Mouse (Mus musculus): ENCODE data around the gene Fars2. TPM values are rescaled to one million over a fixed set of nuclear protein-coding genes. Genes with fewer than 3 reads are reported as not detected.
A peak's percentile ranks its signal among the peaks of the same experiment; 100 is the strongest.

Fars2 gene
- polyA plus RNA-seq, 1 experiment from 2014 or later, result 32.5 TPM

DNA sequence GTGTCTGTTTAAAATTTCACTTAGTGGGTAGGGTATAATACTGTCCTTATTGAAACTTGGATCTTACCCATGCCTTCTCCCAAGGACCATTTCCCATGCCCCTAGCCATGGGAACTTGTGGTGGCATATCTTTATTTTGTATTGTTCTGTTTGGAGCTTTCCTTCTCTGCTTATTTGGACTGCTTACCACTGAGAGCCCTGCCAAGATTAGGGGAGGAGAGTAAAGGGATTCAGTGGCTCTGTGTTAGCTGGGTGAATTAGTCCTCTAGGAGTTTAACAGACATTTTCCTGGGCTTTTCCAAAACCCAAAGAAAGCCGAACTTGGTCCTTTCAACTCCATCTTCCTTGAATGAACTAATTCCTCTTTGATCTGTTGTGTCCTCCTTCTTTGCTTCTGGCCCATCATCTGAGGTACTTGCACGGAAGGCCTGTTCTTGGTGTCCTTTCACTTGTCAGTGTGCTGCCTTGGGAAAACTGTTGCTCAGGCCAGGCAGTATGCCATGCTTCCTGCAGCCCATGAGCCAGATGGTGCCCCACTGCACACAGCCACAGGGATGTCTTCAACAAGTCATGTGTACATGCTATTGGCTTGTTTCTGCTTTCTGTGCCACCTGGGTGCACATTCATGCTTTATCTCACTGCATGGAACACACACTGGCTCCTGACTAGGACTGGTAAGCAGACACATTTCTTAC, 12.3 kb downstream of the Fars2 start:
- Histone ChIP-seq H3K4me1 (ENCODE audit: control insufficient read depth, insufficient read depth, low read length) (no peaks in the 10 kb centered on the region), H3K9ac (ENCODE audit: low read depth, low read length) (no peak overlapping the region), H3K27ac (replicated peaks; ENCODE audit: low read depth, low read length) (no peak overlapping the region), H3K27me3 (replicated peaks; ENCODE audit: control insufficient read depth, insufficient read depth, low read length) (no peaks in the 10 kb centered on the region), H3K4me2 (ENCODE audit: low read depth, low read length) (no peak overlapping the region), H3K4me3 (ENCODE audit: low read depth, low read length) (no peak overlapping the region), H3K36me3 (ENCODE audit: control insufficient read depth, insufficient read depth, low read length) (no peaks in the 10 kb centered on the region), H3K9me3 (ENCODE audit: control insufficient read depth, low read length) (no peaks in the 10 kb centered on the region)
- DNase-seq (ENCODE audit: low spot score), result no peak
- ATAC-seq (ENCODE audit: low read depth), result no peak
- WGBS, result 92% methylated on average over 2 of the region's 2 CpGs

DNA sequence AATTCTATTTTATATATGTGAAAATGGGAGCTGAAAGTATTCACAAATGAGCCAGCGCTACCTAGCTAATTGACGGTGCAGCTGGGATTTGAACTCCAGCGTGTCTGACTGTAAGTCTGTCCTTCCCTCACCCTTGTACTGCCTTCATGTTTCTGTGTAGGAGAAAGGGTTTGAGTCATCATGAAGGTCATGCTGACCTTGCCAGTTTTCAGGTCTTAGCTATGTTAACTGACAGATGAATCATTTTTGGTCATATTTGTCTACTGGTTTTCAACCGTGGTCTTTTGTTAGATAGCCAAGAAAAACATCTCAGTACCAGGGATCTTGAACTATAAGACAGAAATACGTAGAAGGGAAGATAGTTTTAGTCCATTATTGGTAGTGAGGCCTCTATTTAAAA, 14.2 kb downstream of the Fars2 start:
- ATAC-seq (ENCODE audit: low read depth) (no peak), DNase-seq (ENCODE audit: low spot score) (no peak)
- Histone ChIP-seq H3K9me3 (ENCODE audit: control insufficient read depth, low read length) (no peaks in the 10 kb centered on the region), H3K27me3 (replicated peaks; ENCODE audit: control insufficient read depth, insufficient read depth, low read length) (no peaks in the 10 kb centered on the region), H3K4me1 (ENCODE audit: control insufficient read depth, insufficient read depth, low read length) (no peaks in the 10 kb centered on the region), H3K9ac (ENCODE audit: low read depth, low read length) (no peak overlapping the region), H3K36me3 (ENCODE audit: control insufficient read depth, insufficient read depth, low read length) (no peaks in the 10 kb centered on the region), H3K4me2 (ENCODE audit: low read depth, low read length) (no peak overlapping the region), H3K27ac (replicated peaks; ENCODE audit: low read depth, low read length) (no peak overlapping the region), H3K4me3 (ENCODE audit: low read depth, low read length) (no peak overlapping the region)
- 91% methylated on average over 5 of the region's 5 CpGs for WGBS

DNA sequence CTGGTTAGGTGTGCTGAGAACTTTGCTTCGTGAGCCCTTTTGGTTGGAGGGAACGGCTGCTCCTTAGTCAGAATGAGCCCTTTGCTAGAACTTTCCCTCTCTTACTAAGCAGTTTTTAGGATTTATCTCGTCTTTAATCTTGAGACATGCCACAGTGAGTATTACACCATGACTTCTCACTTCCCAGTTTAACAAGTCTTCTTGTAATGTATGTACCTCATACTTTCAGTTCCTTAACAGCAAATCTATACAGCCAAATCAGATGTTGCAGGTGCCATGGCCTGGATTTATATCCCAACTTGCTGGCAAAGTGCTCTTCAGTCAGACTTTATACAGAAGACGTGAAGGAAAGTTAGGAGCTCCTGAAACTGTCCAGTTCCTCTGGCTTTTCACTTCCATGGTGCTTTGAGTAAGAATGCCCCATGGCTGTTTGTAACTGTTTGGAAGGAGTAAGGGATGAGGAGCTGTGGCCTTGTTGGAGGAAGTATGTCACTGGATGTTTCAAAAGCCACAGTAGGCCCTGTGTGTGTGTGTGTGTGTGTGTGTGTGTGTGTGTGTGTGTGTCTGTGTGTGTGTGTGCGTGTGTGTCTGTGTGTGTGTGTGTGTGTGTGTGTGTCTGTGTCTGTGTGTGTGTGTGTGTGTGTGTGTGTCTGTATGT, 14.9 kb downstream of the Fars2 start:
- DNase-seq (ENCODE audit: low spot score) (no peak), ATAC-seq (ENCODE audit: low read depth) (no peak)
- no peaks in the 10 kb centered on the region for H3K36me3 ChIP-seq (ENCODE audit: control insufficient read depth, insufficient read depth, low read length)
- no peak overlapping the region for H3K4me2 ChIP-seq (ENCODE audit: low read depth, low read length)
- no peak overlapping the region for H3K9ac ChIP-seq (ENCODE audit: low read depth, low read length)
- no peak overlapping the region for H3K27ac ChIP-seq (replicated peaks; ENCODE audit: low read depth, low read length)
- no peaks in the 10 kb centered on the region for H3K9me3 ChIP-seq (ENCODE audit: control insufficient read depth, low read length)
- no peak overlapping the region for H3K4me3 ChIP-seq (ENCODE audit: low read depth, low read length)
- H3K27me3 ChIP-seq (replicated peaks; ENCODE audit: control insufficient read depth, insufficient read depth, low read length), result no peaks in the 10 kb centered on the region
- WGBS, result 76% methylated on average over 4 of the region's 5 CpGs
- H3K4me1 ChIP-seq (ENCODE audit: control insufficient read depth, insufficient read depth, low read length), result no peaks in the 10 kb centered on the region

- H3K9ac ChIP-seq (ENCODE audit: low read depth, low read length), result no peak overlapping the region
- no peaks in the 10 kb centered on the region for H3K27me3 ChIP-seq (replicated peaks; ENCODE audit: control insufficient read depth, insufficient read depth, low read length)
- H3K9me3 ChIP-seq (ENCODE audit: control insufficient read depth, low read length), result no peaks in the 10 kb centered on the region
- no peak overlapping the region for H3K4me3 ChIP-seq (ENCODE audit: low read depth, low read length)
- 74% methylated on average over 5 of the region's 5 CpGs for WGBS
- H3K4me1 ChIP-seq (ENCODE audit: control insufficient read depth, insufficient read depth, low read length), result no peaks in the 10 kb centered on the region
- ATAC-seq (ENCODE audit: low read depth) (no peak), DNase-seq (ENCODE audit: low spot score) (peak; percentile 34)
- H3K36me3 ChIP-seq (ENCODE audit: control insufficient read depth, insufficient read depth, low read length), result no peaks in the 10 kb centered on the region
- no peak overlapping the region; the same call in 1 of the 2 replicates for H3K27ac ChIP-seq (replicated peaks; ENCODE audit: low read depth, low read length)
- H3K4me2 ChIP-seq (ENCODE audit: low read depth, low read length), result no peak overlapping the region
Observed at GRCm38 (mm10) chr13:36139703-36140102, 22.5 kb downstream of the Fars2 start.

- H3K4me3 ChIP-seq (ENCODE audit: low read depth, low read length), result no peak overlapping the region
- H3K36me3 ChIP-seq (ENCODE audit: control insufficient read depth, insufficient read depth, low read length), result no peaks in the 10 kb centered on the region
- no peak overlapping the region for H3K4me2 ChIP-seq (ENCODE audit: low read depth, low read length)
- no peaks in the 10 kb centered on the region for H3K27me3 ChIP-seq (replicated peaks; ENCODE audit: control insufficient read depth, insufficient read depth, low read length)
- H3K27ac ChIP-seq (replicated peaks; ENCODE audit: low read depth, low read length), result no peak overlapping the region
- ATAC-seq (ENCODE audit: low read depth), result no peak
- 74% methylated on average over 5 of the region's 5 CpGs for WGBS
- no peaks in the 10 kb centered on the region for H3K4me1 ChIP-seq (ENCODE audit: control insufficient read depth, insufficient read depth, low read length)
- DNase-seq (ENCODE audit: low spot score), result peak; percentile 58
- H3K9me3 ChIP-seq (ENCODE audit: control insufficient read depth, low read length), result no peaks in the 10 kb centered on the region
- H3K9ac ChIP-seq (ENCODE audit: low read depth, low read length), result no peak overlapping the region
Observed at GRCm38 (mm10) chr13:36140247-36141016, 23.2 kb downstream of the Fars2 start.

DNA sequence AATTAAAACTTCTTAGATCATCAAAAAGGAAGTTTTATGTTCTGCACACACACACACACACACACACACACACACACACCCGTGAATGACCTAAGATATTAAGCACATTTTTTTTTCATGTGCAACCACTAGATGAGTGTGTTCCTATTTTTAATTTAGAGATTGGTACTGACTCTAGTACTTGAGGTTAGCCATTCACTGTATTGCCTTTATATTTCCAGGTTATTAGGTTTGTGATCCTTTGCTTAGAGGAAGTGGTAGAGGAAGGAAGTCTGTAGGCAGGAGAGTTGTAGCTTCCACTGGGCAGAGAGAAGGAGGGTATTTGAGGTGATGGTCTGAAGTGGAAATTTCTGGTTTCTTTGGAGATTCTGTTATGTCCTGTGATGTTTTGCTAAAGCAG, 28.4 kb downstream of the Fars2 start:
- H3K36me3 ChIP-seq (ENCODE audit: control insufficient read depth, insufficient read depth, low read length), result no peaks in the 10 kb centered on the region
- no peak overlapping the region for H3K27ac ChIP-seq (replicated peaks; ENCODE audit: low read depth, low read length)
- H3K4me1 ChIP-seq (ENCODE audit: control insufficient read depth, insufficient read depth, low read length), result no peaks in the 10 kb centered on the region
- DNase-seq (ENCODE audit: low spot score) (no peak), ATAC-seq (ENCODE audit: low read depth) (no peak)
- H3K27me3 ChIP-seq (replicated peaks; ENCODE audit: control insufficient read depth, insufficient read depth, low read length), result no peaks in the 10 kb centered on the region
- no peaks in the 10 kb centered on the region for H3K9me3 ChIP-seq (ENCODE audit: control insufficient read depth, low read length)
- H3K4me2 ChIP-seq (ENCODE audit: low read depth, low read length), result no peak overlapping the region
- H3K4me3 ChIP-seq (ENCODE audit: low read depth, low read length), result no peak overlapping the region
- WGBS, result 74% methylated on average over 1 of the region's 1 CpGs
- H3K9ac ChIP-seq (ENCODE audit: low read depth, low read length), result no peak overlapping the region

GRCm38 (mm10) chr13:36149175-36149939, 32.1 kb downstream of the Fars2 start:
- DNase-seq (ENCODE audit: low spot score), result no peak
- 57% methylated on average over 6 of the region's 6 CpGs for WGBS
- no peak for ATAC-seq (ENCODE audit: low read depth)

GRCm38 (mm10) chr13:36150272-36150671, 33.1 kb downstream of the Fars2 start:
- DNase-seq (ENCODE audit: low spot score) (no peak), ATAC-seq (ENCODE audit: low read depth) (no peak)
- no peaks in the 10 kb centered on the region for H3K36me3 ChIP-seq (ENCODE audit: control insufficient read depth, insufficient read depth, low read length)
- no peaks in the 10 kb centered on the region for H3K9me3 ChIP-seq (ENCODE audit: control insufficient read depth, low read length)
- H3K4me3 ChIP-seq (ENCODE audit: low read depth, low read length), result no peak overlapping the region
- no peaks in the 10 kb centered on the region for H3K27me3 ChIP-seq (replicated peaks; ENCODE audit: control insufficient read depth, insufficient read depth, low read length)
- H3K9ac ChIP-seq (ENCODE audit: low read depth, low read length), result no peak overlapping the region
- no peak overlapping the region for H3K27ac ChIP-seq (replicated peaks; ENCODE audit: low read depth, low read length)
- 51% methylated on average over 5 of the region's 5 CpGs for WGBS
- H3K4me2 ChIP-seq (ENCODE audit: low read depth, low read length), result no peak overlapping the region
- H3K4me1 ChIP-seq (ENCODE audit: control insufficient read depth, insufficient read depth, low read length), result 0 out of 2 replicates have a peak, but pooled peaks cover 4% of the 10 kb centered on the region

More at GRCm38 (mm10) chr13:36149175-36149939, 32.1 kb downstream of the Fars2 start:
- H3K4me2 ChIP-seq (ENCODE audit: low read depth, low read length), result no peak overlapping the region
- H3K4me3 ChIP-seq (ENCODE audit: low read depth, low read length), result no peak overlapping the region
- H3K27ac ChIP-seq (replicated peaks; ENCODE audit: low read depth, low read length), result no peak overlapping the region
- no peak overlapping the region for H3K9ac ChIP-seq (ENCODE audit: low read depth, low read length)
- no peaks in the 10 kb centered on the region for H3K27me3 ChIP-seq (replicated peaks; ENCODE audit: control insufficient read depth, insufficient read depth, low read length)
- H3K36me3 ChIP-seq (ENCODE audit: control insufficient read depth, insufficient read depth, low read length), result no peaks in the 10 kb centered on the region
- H3K4me1 ChIP-seq (ENCODE audit: control insufficient read depth, insufficient read depth, low read length), result 0 out of 2 replicates have a peak, but pooled peaks cover 4% of the 10 kb centered on the region
- H3K9me3 ChIP-seq (ENCODE audit: control insufficient read depth, low read length), result no peaks in the 10 kb centered on the region

Data from embryonic facial prominence, embryonic 14.5 days (tissue).